Mouse (Mus musculus): ENCODE measurements around the gene Ice2.

Ice2 gene

GRCm38 (mm10) chr9:69470362-69470761 is 72.7 kb downstream of the Ice2 start:
- ChIA-PET POLR2A (interaction anchor here in 2 of 4 experiments (1.4 to 2.8 kb wide), 2 partner anchors 10 to 15 kb away, joined by 3 to 6 read pairs; no protein-coding TSS in a partner anchor), CTCF (interaction anchor here in 3 of 4 experiments (0.9 to 1.5 kb wide), 3 partner anchors 10 to 19 kb away, joined by 3 to 9 read pairs (median 3); no protein-coding TSS in a partner anchor)

- POLR2A ChIA-PET = interaction anchor here in 2 of 4 experiments (1.4 to 2.8 kb wide), 2 partner anchors 11 to 15 kb away, joined by 3 to 6 read pairs; no protein-coding TSS in a partner anchor
- CTCF ChIA-PET = interaction anchor here in 3 of 4 experiments (0.9 to 1.5 kb wide), 3 partner anchors 9 to 18 kb away, joined by 3 to 9 read pairs (median 3); no protein-coding TSS in a partner anchor
Measured at GRCm38 (mm10) chr9:69470921-69471320, 73.2 kb downstream of the Ice2 start.

GRCm38 (mm10) chr9:69472724-69473123 is 75.0 kb downstream of the Ice2 start:
- ChIA-PET POLR2A (interaction anchor here in 1 of 4 experiments (1.4 kb wide), 1 partner anchor 11 kb away, joined by 4 read pairs; no protein-coding TSS in a partner anchor), CTCF (no interaction called here)

- CTCF ChIA-PET = interaction anchor here in 2 of 4 experiments (0.6 to 1.0 kb wide), 2 partner anchors 99 to 1273 kb away, joined by 3 read pairs; no protein-coding TSS in a partner anchor
Measured at GRCm38 (mm10) chr9:69475873-69476272, 78.2 kb downstream of the Ice2 start.

GRCm38 (mm10) chr9:69477195-69477823 is 79.6 kb downstream of the Ice2 start:
- POLR2A ChIA-PET = interaction anchor here in 2 of 4 experiments (0.6 kb wide), 2 partner anchors 397 to 493 kb away, joined by 3 read pairs; no protein-coding TSS in a partner anchor
- CTCF ChIA-PET = interaction anchor here in 1 of 4 experiments (0.7 kb wide), 1 partner anchor 58 kb away, joined by 3 read pairs; no protein-coding TSS in a partner anchor

More at GRCm38 (mm10) chr9:69475873-69476272, 78.2 kb downstream of the Ice2 start:
- POLR2A ChIA-PET = interaction anchor here in 1 of 4 experiments (0.9 to 1.6 kb wide), 2 partner anchors 11 to 25 kb away, joined by 3 to 6 read pairs; no protein-coding TSS in a partner anchor

GRCm38 (mm10) chr9:69477824-69478222 is 80.1 kb downstream of the Ice2 start:
- POLR2A ChIA-PET = interaction anchor here in 1 of 4 experiments (0.6 kb wide), 1 partner anchor 493 kb away, joined by 3 read pairs; no protein-coding TSS in a partner anchor
- CTCF ChIA-PET = no interaction called here

- POLR2A ChIA-PET = interaction anchor here in 2 of 4 experiments (0.5 to 1.7 kb wide), 9 partner anchors 11 to 1908 kb away, joined by 3 to 4 read pairs (median 3); no protein-coding TSS in a partner anchor
- CTCF ChIA-PET = interaction anchor here (0.5 to 4.4 kb wide), 89 partner anchors 8 to 1997 kb away, joined by 3 to 64 read pairs (median 4); no protein-coding TSS in a partner anchor
Measured at GRCm38 (mm10) chr9:69480344-69480743, 82.6 kb downstream of the Ice2 start.
